Comparison of ENCODE assay signal across 18 mouse cellular contexts in genomic region chr5:125357543-125358269, GRCm38 (mm10). TPM values are rescaled to one million over a fixed set of nuclear protein-coding genes. Genes with fewer than 3 reads are reported as not detected.
DNase-seq lines count a peak whose midpoint lies in the region; ATAC-seq and TF ChIP-seq lines count a peak whose summit lies in the region.
"Had no signal": no experiment of that assay in that cellular context is flagged by ENCODE, and none has a peak within 500 bp of the region (broad histone marks: within the 10 kb centered on the region; RNA-seq: fewer than 3 reads in every experiment).

No protein-coding gene starts in this region.

- DNase-seq in kidney, postnatal 0 days (ENCODE audit: low spot score) = no peak
- DNase-seq in kidney, postnatal 14 days = no peak
- peak; percentile 63 for DNase-seq in CH12.LX (ENCODE audit: extremely low read depth)
- DNase-seq in ES-E14 (ENCODE audit: low read depth, low spot score) = no peak
- DNase-seq in Muller cell, postnatal 12 days (ENCODE audit: inconsistent ontology term) = no peak
- no peak for DNase-seq in gastrocnemius, adult 2 months
- DNase-seq: adrenal gland, postnatal 36 days; cerebellum, postnatal 10 days; kidney, adult 18-20 months; kidney, postnatal 36 days; left cerebral cortex, postnatal 4 days; retina, postnatal 1 day; thymus, postnatal 25 days had no signal

- in situ Hi-C loops in CH12.LX (cut with MboI; ENCODE audit: low pct_ligation_motif_present, low pct_unique_long_range_greater_than_20kb, low sequenced_read_pairs) = loop anchor here (5.0 kb wide), 1 partner anchor 85 kb away; no protein-coding TSS in a partner anchor
- in situ Hi-C loops in ES-E14 (cut with MboI; ENCODE audit: low sequenced_read_pairs in 2 of 2, unreplicated experiment in 2 of 2) = no loop called here

- no peaks in the 10 kb centered on the region for H3K27me3 ChIP-seq in kidney, postnatal 0 days (ENCODE audit: insufficient read depth, low read length)
- no peaks in the 10 kb centered on the region for H3K27me3 ChIP-seq in CH12.LX (replicated peaks)
- H3K27me3 ChIP-seq in liver, embryonic 15.5 days = no peaks in the 10 kb centered on the region

- no peak for TF ChIP-seq RAD21 in CH12.LX (IDR thresholded peaks at IDR 0.05; ENCODE audit: low read depth, low read length)

- no peaks in the 10 kb centered on the region for H3K36me3 ChIP-seq in kidney, postnatal 0 days (ENCODE audit: insufficient read depth, low read length)
- H3K36me3 ChIP-seq in CH12.LX (replicated peaks in 1 of 2; ENCODE audit: control insufficient read depth in 1 of 2, insufficient read depth in 1 of 2, low read length in 1 of 2) (no peaks in the 10 kb centered on the region), ES-E14 (ENCODE audit: control insufficient read depth, insufficient read depth, low read length, poor library complexity, severe bottlenecking) (no peaks in the 10 kb centered on the region)
- no peaks in the 10 kb centered on the region for H3K36me3 ChIP-seq in liver, embryonic 15.5 days (replicated peaks)

- dilution Hi-C loops in CH12.LX (cut with MboI; ENCODE audit: extremely low pct_ligation_motif_present, extremely low pct_unique_long_range_greater_than_20kb, low sequenced_read_pairs) = no loop called here

- 79% methylated on average over 12 of the region's 12 CpGs for WGBS in kidney, postnatal 0 days
- WGBS in liver, embryonic 15.5 days (ENCODE audit: insufficient replicate concordance) = 53% methylated on average over 12 of the region's 12 CpGs

- H3K4me2 ChIP-seq in kidney, postnatal 0 days (ENCODE audit: low read length) = 0 out of 2 replicates have a peak overlapping the region, but pooled peaks have one; percentile 18
- H3K4me2 ChIP-seq in CH12.LX (ENCODE audit: insufficient read depth, low read depth, poor library complexity, severe bottlenecking) = peak overlapping the region; percentile 90
- peak overlapping the region; percentile 19; the same call in 1 of the 2 replicates for H3K4me2 ChIP-seq in liver, embryonic 15.5 days

- H3K27ac ChIP-seq in kidney, postnatal 0 days = no peak overlapping the region
- H3K27ac ChIP-seq in CH12.LX (ENCODE audit: insufficient read depth, low read depth) (no peak overlapping the region), ES-E14 (ENCODE audit: insufficient read depth, low read depth, low read length, poor library complexity, severe bottlenecking) (no peak overlapping the region)
- H3K27ac ChIP-seq in liver, embryonic 15.5 days (replicated peaks) = no peak overlapping the region
- H3K27ac ChIP-seq in gastrocnemius, adult 2 months = no peak overlapping the region
- H3K27ac ChIP-seq: hindbrain, postnatal 0 days had no signal

- H3K9ac ChIP-seq in kidney, postnatal 0 days (ENCODE audit: low read depth, low read length) = no peak overlapping the region
- H3K9ac ChIP-seq in CH12.LX (ENCODE audit: insufficient read depth, low read depth) = no peak overlapping the region
- H3K9ac ChIP-seq in ES-E14 (ENCODE audit: insufficient read depth, low read depth, low read length, poor library complexity, severe bottlenecking) = no peak overlapping the region
- H3K9ac ChIP-seq in liver, embryonic 15.5 days = no peak overlapping the region

- H3K4me3 ChIP-seq in kidney, postnatal 0 days (replicated peaks; ENCODE audit: low read depth, low read length) = no peak overlapping the region
- H3K4me3 ChIP-seq in CH12.LX (replicated peaks in 1 of 3; ENCODE audit: low read depth in 2 of 3, low read length in 2 of 3, poor library complexity in 1 of 3) (peak overlapping the region in 2 of 3 experiments; percentile 16 to 30), ES-E14 (ENCODE audit: insufficient read depth in 1 of 2, low read depth in 1 of 2, low read length in 2 of 2, poor library complexity in 1 of 2, severe bottlenecking in 1 of 2) (no peak overlapping the region)
- no peak overlapping the region for H3K4me3 ChIP-seq in liver, embryonic 15.5 days (replicated peaks)
- no peak overlapping the region for H3K4me3 ChIP-seq in gastrocnemius, adult 2 months

- intact Hi-C loops in gastrocnemius, adult 2 months (cut with DNase I) = no loop called here

- no peaks in the 10 kb centered on the region for H3K9me3 ChIP-seq in kidney, postnatal 0 days (replicated peaks; ENCODE audit: low read length)
- H3K9me3 ChIP-seq in CH12.LX (replicated peaks; ENCODE audit: low read length) (peaks cover 20% of the 10 kb centered on the region), ES-E14 (ENCODE audit: control insufficient read depth, insufficient read depth, low read depth, low read length) (no peaks in the 10 kb centered on the region)
- H3K9me3 ChIP-seq in liver, embryonic 15.5 days (replicated peaks) = no peaks in the 10 kb centered on the region

- no peaks in the 10 kb centered on the region for H3K79me2 ChIP-seq in CH12.LX (replicated peaks; ENCODE audit: control insufficient read depth, extremely low read depth, insufficient read depth, poor library complexity, severe bottlenecking)

- no peak for TF ChIP-seq CTCF in kidney, postnatal 0 days (IDR thresholded peaks at IDR 0.05; ENCODE audit: low read depth)
- TF ChIP-seq CTCF in CH12.LX (conservative IDR thresholded peaks at IDR 0.05 in 1 of 2, IDR thresholded peaks at IDR 0.05 in 1 of 2; ENCODE audit: low read depth in 2 of 2, low read length in 2 of 2) = no peak
- TF ChIP-seq CTCF in gastrocnemius, adult 2 months (IDR thresholded peaks at IDR 0.05) = no peak

- ATAC-seq in kidney, postnatal 0 days (replicated peaks; ENCODE audit: low FRiP score, low read depth) = no peak
- ATAC-seq in liver, embryonic 15.5 days (ENCODE audit: insufficient read depth) = no peak
- ATAC-seq: activated CD4-positive, CD25-positive, alpha-beta regulatory T cell, adult 4 months; CD4-positive, CD25-positive, alpha-beta regulatory T cell, adult 4 months; forebrain, embryonic 14.5 days; hindbrain, postnatal 0 days had no signal

- TF ChIP-seq EP300 in CH12.LX (IDR thresholded peaks at IDR 0.05; ENCODE audit: low read length) = no peak

- no peaks in the 10 kb centered on the region for H3K4me1 ChIP-seq in kidney, postnatal 0 days (replicated peaks; ENCODE audit: insufficient read depth, low read length)
- H3K4me1 ChIP-seq in CH12.LX (ENCODE audit: control insufficient read depth in 1 of 2, insufficient read depth in 2 of 2) (peaks cover 5 to 36% of the 10 kb centered on the region in 2 experiments; a peak in 3 of 4 replicates), ES-E14 (ENCODE audit: control insufficient read depth in 2 of 2, insufficient read depth in 2 of 2, low read length in 2 of 2, poor library complexity in 1 of 2) (peaks cover 0 to 10% of the 10 kb centered on the region in 2 experiments; a peak in 1 of 4 replicates)
- H3K4me1 ChIP-seq in liver, embryonic 15.5 days (replicated peaks) = peaks cover 14% of the 10 kb centered on the region

- TF ChIP-seq POLR2A in CH12.LX (IDR thresholded peaks at IDR 0.05; ENCODE audit: low read depth, low read length) = no peak

TF ChIP-seq in CH12.LX, 34 proteins besides CTCF, POLR2A, EP300 and RAD21 (continues in another document):
- TF ChIP-seq IRF4 (IDR thresholded peaks at IDR 0.05; ENCODE audit: low read depth, low read length) (peak; percentile 60; the same call in 1 of the 2 replicates), ETS1 (conservative IDR thresholded peaks at IDR 0.05; ENCODE audit: low read depth, low read length) (peak; percentile 46), TCF12 (IDR thresholded peaks at IDR 0.05; ENCODE audit: low read depth, low read length) (no peak), USF1 (IDR thresholded peaks at IDR 0.05; ENCODE audit: low read depth, low read length) (no peak), TBP (conservative IDR thresholded peaks at IDR 0.05; ENCODE audit: low read depth, low read length) (no peak), PAX5 (IDR thresholded peaks at IDR 0.05; ENCODE audit: low read length) (no peak), NRF1 (IDR thresholded peaks at IDR 0.05; ENCODE audit: low read depth, low read length) (no peak), POLR2AphosphoS2 (IDR thresholded peaks at IDR 0.05; ENCODE audit: low read depth, low read length) (no peak)

TF ChIP-seq in ES-E14, 5 proteins besides CTCF, POLR2A, EP300 and RAD21:
- peak; percentile 90; the same call in 1 of the 2 replicates for TF ChIP-seq ZNF384 (IDR thresholded peaks at IDR 0.05; ENCODE audit: low read depth, low read length)
- no peak for TF ChIP-seq CHD2 (IDR thresholded peaks at IDR 0.05; ENCODE audit: low read depth, low read length)
TF ChIP-seq in ES-E14: peak in this region for 1.

RNA-seq across cellular contexts. Expression of gene Scarb1, which starts 16.8 kb away (rescaled TPM):
- polyA plus RNA-seq in kidney, postnatal 0 days (2015; fragmentation: Nextera tagmentation; extraction: Ambion mirVana) = 49.0 and 51.3 TPM in 2 replicates
- total RNA-seq in CH12.LX (2012; rRNA removed) = 11.6 and 12.3 TPM in 2 replicates
- total RNA-seq in CH12.LX (2014; rRNA removed) = 16.3 and 20.0 TPM in 2 replicates
- polyA plus RNA-seq in CH12.LX (2012; ENCODE audit: insufficient read length, low read depth) = 24.6 and 24.7 TPM in 2 replicates
- 28.8 and 36.8 TPM in 2 replicates for total RNA-seq in ES-E14 (2012; rRNA removed)
- 76.6 and 87.3 TPM in 2 replicates for polyA plus RNA-seq in liver, embryonic 15.5 days (2015; fragmentation: Nextera tagmentation; extraction: Ambion mirVana)
- total RNA-seq in gastrocnemius, adult 2 months (2021) = 10 to 100 TPM; 11.8 to 16.9 TPM

RNA-seq across cellular contexts. Expression of gene Gm10382, which starts 31.4 kb away (rescaled TPM):
- polyA plus RNA-seq in kidney, postnatal 0 days (2015; fragmentation: Nextera tagmentation; extraction: Ambion mirVana) = 0.40 and 0.74 TPM in 2 replicates
- 0.59 and 0.80 TPM in 2 replicates for total RNA-seq in CH12.LX (2012; rRNA removed)
- total RNA-seq in CH12.LX (2014; rRNA removed) = not detected in 2 replicates
- polyA plus RNA-seq in CH12.LX (2012; ENCODE audit: insufficient read length, low read depth) = 0.87 and 1.1 TPM in 2 replicates
- total RNA-seq in ES-E14 (2012; rRNA removed) = 0.98 and 1.6 TPM in 2 replicates
- polyA plus RNA-seq in liver, embryonic 15.5 days (2015; fragmentation: Nextera tagmentation; extraction: Ambion mirVana) = 0.31 and 0.35 TPM in 2 replicates
- total RNA-seq in gastrocnemius, adult 2 months (2021) = not detected
- total RNA-seq: hindbrain, postnatal 0 days had no signal

RNA-seq across cellular contexts. Expression of gene Ubc, which starts 32.3 kb away (rescaled TPM):
- 702 and 872 TPM in 2 replicates for polyA plus RNA-seq in kidney, postnatal 0 days (2015; fragmentation: Nextera tagmentation; extraction: Ambion mirVana)
- 466 and 486 TPM in 2 replicates for total RNA-seq in CH12.LX (2012; rRNA removed)
- total RNA-seq in CH12.LX (2014; rRNA removed) = 650 and 656 TPM in 2 replicates
- 687 and 803 TPM in 2 replicates for polyA plus RNA-seq in CH12.LX (2012; ENCODE audit: insufficient read length, low read depth)
- total RNA-seq in ES-E14 (2012; rRNA removed) = 1,120 and 1,195 TPM in 2 replicates
- polyA plus RNA-seq in liver, embryonic 15.5 days (2015; fragmentation: Nextera tagmentation; extraction: Ambion mirVana) = 563 and 623 TPM in 2 replicates
- 1,000 to 10,000 TPM; 1,479 to 2,293 TPM for total RNA-seq in gastrocnemius, adult 2 months (2021)

Comparison
In these comparisons a context has a peak if more than half of its experiments do, and no peak if none do; other contexts are left out.
1. H3K4me2 ChIP-seq: peak in every context shown above with its lines; median percentile 90 in CH12.LX; 19 in liver, embryonic 15.5 days; 18 in kidney, postnatal 0 days.
2. H3K4me3 ChIP-seq: peak in CH12.LX (2 of 3); none in kidney, postnatal 0 days (single experiment), ES-E14 (0 of 2), liver, embryonic 15.5 days (single experiment) and gastrocnemius, adult 2 months (single experiment).